Mouse (Mus musculus) cerebellum, postnatal 14 days (tissue): ENCODE data around the gene Zfp57.
"Not testable (repeated sequence)": the region's sequence is repeated elsewhere in the genome, so short reads cannot be mapped to it uniquely, and the experiment has no call there.

Experiments used
- DNase-seq, 2 experiments: peaks; one replicate each; pipeline ENCODE4 v3.0.0; 2021; ENCODE audit warnings: mixed read lengths in 2 of 2

The Zfp57 gene

DNA sequence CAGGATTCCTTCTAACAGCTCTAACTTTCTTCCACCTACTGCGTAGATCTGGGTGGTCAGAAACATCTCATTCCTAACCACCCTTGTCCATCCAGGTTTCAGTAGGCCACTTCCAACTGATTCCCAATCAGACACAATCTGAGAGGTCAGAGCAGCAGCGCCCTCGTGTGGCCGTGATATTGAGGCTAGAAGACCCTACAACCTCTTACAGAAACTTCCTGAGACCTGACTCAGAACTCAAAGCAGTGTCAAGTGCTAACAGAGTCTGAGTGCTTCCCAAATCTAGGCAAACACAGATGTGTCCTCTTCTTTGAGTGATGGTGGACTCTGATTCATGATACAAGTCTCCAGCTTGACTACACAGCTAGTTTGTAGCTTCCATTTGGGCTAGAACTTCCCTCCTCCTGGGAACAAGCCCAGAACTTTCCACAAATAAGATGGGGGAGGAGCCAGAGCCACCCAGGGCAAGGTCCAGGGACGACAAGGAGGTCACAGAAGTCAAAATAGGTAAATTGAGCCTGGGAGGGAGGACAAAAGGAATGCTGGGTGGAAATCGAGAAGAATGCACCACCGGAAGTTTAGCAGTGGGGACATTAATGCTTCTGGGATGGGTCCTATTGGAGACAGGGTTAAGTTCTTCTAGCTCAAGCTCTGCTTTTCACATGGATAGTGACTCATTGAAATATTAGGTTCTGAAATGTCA, 3.8 kb upstream of the Zfp57 start:
- peak; percentile 88 to 96 for DNase-seq

- DNase-seq = no peak
These were observed 2.5 kb upstream of the Zfp57 start for GRCm38 (mm10) chr17:36998477-36998876.

DNA sequence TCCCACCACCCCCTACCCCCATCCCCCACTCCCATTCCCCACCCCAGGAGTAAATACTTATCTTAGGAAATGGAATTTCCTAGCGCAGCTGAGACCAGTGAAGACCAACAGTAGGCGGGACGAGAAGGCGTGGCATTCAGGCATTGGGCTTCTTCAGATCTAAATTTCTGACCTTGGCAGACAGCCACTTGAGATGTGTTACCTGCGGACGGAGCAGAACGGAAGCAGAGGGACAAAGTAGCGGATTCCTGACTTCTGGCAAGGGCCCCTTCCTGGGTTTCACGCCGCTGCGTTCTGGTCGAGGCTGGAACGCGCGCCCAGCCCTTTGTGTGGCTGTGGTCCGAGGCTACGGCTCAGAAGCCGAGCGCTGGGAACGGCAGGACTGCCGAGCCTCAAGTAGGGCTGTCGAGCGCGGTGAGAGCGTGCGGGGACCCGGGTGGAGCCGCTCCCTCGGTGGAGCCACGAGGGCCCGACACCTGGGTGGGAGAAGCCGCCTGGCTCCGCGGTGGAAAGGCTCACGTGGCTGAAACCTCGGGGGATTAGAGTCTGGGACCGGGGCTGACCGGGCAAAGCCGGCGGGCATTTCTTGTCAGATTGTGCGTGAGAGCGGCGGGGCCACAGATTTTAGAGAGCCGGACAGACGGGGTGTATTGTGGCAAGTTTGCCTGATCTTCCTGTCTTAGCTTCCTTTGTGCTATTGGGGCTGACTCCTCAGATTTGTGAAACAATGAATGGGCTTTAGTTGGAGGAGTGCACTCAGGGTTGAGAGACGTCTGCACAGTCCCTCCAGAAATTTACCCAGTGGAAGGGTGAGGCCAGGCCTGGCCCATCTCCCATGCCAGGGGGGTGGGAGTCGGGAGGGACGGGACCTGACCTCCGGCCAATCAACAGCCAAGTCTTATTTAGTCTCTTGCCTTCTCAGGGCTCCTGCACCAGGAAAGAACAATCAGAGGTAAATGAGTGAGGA, 1.7 kb downstream of the Zfp57 start:
- peak; percentile 81 to 83 for DNase-seq

DNA sequence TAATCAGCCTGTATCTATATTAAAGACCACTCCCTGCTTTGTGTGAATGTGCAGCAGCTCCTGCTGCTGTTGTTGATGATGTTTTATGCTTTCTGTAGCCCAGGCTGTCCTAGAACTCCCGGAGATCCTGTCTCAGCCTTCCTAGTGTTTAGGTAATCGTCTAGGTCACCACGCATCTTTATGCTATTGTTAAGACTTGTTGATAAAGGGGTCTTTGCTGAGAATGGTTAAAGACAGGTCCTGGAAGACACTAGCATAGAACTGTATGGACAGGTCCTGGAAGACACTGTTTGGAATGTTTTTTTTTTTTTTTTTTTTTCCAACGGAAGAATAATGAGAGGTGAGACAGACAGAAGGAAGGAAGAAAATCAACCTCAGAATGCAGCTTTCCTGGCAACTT, 2.4 kb downstream of the Zfp57 start:
- DNase-seq = no peak

DNA sequence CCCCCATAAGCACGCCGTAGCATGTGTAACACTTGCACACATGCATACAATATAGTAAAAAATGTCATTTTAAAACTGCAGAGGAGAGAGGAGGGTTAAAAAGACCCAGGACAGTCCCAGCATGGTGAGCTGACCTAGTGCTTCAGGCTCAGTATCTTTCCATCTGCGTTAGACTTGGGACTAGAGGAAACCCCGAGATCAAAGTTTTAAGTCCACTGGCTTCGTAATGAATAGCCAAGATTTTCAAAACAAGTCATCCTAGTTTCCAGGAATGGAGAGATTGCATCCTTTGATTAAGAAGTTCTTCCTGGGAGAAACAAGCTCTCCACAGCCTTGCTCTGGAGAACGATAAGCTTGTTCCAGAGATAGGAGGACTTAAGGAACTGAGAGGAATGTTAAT, 7.2 kb downstream of the Zfp57 start:
- no peak for DNase-seq

DNA sequence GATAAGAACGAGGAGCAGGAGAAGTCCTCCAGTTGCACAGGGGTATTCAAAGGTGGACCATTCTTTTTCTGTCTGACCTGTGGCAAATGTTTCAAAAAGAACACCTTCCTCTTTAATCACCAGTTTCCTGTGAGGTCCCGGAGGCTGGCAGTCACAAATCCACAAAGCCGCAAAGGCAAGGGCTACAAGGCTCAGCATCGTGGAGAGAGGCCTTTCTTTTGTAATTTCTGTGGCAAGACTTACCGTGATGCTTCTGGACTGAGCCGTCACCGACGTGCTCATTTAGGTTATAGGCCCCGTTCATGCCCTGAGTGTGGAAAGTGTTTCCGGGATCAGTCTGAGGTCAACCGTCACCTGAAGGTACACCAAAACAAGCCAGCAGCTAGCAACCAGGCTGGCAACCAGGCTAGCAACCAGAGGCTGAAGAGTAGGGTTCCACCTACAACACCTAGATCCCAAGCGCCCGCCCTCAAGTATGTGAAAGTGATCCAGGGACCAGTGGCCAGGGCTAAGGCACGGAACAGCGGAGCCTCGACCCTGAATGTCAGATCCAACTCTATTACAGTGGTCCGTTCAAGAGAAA, 8.6 kb downstream of the Zfp57 start:
- DNase-seq = no peak

DNA sequence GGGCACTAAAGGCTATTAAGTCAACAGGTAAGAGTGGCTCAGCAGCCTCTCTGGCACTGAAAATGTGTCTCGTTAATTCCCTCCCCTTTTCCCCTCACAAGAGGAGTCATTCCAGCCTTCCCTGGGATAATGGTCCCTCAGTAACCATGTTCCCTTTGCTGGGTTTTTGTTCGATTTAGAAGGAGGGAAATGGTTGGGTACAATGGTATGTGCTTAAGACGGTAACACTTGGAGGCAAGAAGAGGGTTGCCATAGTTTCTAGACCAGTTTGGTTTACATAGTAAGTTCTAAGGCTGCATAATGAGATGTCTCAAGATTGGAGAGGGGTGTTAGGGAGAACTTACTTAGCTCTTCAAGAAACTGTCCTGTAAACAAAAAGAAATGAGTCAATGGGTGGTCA, 10.8 kb downstream of the Zfp57 start:
- DNase-seq = no peak

DNA sequence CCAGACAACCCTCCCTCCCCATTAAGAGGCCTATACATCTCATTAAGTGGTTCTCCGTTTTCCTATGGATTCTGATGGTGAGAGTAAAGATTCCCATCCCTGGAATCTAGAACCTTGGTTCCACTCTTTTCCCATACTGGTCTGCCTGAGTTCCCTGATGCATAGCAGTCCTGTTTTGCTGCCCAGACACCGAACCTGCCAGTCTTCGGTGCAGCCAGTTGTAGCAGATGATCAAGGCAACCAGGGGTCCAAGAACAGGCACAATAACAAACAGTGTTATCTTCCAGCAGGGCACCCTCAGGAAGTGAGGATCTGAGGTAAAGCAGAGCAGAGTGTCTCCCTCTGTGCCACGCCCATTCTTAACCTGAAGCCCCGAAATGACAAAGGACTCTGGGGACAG, 11.2 kb downstream of the Zfp57 start:
- DNase-seq = no peak

DNA sequence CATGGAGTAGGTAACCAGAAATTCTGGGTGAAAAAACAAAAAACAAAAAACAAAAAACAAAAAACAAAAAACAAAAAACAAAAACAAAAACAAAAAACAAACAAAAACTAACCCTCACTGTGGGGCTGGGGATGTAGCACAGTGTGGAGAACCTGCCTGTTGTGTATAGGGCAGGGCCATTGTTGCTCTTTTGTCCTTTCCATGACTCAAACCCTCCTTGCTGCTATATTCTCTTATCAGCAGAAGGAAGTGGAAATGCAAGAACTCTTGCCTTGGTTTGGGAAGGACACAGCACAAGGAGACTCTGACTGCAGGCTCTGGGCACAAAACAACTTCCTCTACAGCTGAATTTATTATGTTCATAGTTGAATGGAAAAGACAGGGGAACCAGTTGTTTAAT, 15.4 kb downstream of the Zfp57 start:
- no peak for DNase-seq

- DNase-seq = no peak
These were observed 17.4 kb downstream of the Zfp57 start for GRCm38 (mm10) chr17:37018328-37018727.

DNA sequence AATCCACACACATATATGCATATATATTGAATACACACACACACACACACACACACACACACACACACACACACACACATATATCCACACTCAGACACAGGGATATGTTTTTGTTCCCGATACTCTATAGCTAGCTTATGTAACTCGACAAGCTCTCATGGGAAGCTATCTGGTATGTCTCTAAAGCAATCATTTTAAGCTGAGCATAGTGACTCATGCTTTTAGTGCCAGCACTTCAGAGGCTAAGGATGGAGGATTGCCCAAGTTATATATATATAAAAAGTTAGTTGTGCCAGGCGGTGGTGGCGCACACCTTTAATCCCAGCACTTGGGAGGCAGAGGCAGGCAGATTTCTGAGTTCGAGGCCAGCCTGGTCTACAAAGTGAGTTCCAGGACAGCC, 18.3 kb downstream of the Zfp57 start:
- not testable (repeated sequence) for DNase-seq

DNA sequence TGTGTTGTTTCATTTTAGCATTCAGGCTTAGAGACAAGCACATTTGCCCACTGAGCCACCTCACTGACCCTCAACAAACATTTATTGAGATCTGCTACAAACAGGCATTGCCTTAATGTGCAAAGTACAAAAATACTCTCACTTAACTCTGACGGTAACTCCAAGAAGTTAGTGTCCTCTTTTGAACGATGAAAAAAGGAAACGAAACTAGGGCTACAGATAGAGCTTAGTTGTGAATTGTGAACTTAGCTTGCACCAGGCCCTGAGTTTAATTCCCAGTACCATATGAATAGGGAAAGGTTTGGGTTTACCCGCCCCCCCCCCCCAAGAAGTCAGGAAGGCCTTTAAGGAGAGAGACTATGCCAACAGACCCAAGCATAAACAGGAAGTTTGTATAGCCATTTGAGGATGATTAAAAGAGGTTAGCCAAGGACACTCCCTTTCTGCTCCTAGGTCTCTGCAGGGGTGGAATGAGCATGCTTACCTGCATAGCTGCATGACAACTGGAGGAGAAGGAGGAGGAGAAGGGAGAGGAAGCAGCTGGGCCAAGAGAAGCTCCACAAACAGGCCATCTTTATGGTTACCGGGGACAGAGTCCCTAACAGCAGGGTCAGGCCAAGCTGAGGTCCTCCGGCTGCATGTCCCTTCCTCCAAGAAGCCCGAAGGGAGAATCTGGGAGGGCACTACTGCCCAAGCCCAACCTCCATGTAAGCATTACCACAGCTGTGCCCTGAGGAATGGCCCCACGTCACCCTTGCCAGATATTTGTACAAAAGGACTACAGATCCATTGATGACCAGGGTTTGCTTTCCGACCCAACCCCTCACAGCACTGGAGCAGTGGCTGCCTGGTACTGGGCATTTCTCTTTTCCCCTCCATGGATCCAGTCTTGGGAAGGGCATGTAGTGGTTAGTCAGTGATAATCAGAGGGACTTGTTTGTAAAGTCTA, 21.9 kb downstream of the Zfp57 start, which contains the start of gene Mog:
TSS of gene Mog (minus strand) at position 771 of the 949 bp plus-strand sequence.
- DNase-seq = no peak

- no peak for DNase-seq
These were observed 25.5 kb downstream of the Zfp57 start for GRCm38 (mm10) chr17:37026425-37026824.

DNA sequence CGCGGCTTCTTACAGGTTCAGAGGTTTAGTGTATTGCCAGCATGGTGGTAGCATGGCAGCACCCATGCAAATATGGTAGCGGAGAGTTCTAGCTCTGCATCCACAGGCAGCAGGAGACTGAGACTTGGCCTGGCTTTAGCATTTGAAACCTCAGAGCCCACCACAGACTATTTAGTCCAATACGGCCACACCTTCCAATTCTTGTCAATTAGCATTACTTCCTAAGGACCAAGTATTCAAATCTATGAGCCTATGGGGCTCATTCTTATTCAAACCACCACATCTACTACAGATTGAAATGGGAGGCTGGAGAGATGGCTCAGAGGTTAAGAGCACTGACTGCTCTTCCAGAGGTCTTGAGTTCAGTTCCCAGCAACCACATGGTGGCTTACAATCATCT, 26.5 kb downstream of the Zfp57 start:
- no peak for DNase-seq

DNA sequence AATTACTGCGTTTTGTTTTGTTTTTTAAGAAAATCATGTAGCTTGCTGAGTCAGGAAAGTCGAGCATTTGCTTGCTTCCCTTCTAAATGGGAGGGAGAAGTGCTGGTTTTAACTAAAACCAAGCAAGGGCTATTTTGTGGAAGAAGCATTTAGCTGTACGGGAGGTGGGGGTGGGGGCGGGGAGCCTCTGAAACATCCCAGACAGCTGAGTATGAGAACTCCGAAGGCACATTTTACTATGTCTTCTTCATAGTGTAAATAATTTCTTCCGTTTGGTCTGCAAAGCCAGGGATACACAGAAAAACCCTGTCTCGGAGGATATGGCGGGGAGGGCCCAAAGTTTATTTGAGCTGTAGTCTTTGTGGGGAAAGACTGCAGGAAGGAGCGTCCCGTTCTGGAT, 27.2 kb downstream of the Zfp57 start:
- DNase-seq = peak in 1 of 2 experiments; percentile 19

DNA sequence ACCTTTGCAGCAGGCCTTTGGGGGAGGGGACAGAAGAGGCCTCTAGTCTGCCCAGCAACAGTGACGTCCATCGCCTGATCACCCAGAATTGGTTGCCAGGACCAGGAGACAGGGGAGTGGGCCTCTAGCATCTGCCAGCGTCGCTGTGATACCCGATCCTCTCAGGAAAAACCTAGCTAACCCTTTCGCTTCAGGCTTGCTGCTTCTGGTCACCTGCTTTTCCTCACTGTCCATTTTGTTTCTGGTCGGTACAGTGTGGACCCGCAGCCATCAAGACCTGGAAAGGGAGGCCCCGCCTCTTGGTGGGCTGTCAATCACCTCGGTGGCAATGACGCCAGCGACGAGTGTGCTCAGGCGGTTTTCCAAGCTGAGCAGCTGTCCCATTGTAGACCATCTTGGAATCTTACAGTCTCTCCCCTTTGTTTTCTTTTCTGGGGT, 27.7 kb downstream of the Zfp57 start:
- peak; percentile 96 to 98 for DNase-seq

- no peak for DNase-seq
These were observed 28.2 kb downstream of the Zfp57 start for GRCm38 (mm10) chr17:37029162-37029561.

DNA sequence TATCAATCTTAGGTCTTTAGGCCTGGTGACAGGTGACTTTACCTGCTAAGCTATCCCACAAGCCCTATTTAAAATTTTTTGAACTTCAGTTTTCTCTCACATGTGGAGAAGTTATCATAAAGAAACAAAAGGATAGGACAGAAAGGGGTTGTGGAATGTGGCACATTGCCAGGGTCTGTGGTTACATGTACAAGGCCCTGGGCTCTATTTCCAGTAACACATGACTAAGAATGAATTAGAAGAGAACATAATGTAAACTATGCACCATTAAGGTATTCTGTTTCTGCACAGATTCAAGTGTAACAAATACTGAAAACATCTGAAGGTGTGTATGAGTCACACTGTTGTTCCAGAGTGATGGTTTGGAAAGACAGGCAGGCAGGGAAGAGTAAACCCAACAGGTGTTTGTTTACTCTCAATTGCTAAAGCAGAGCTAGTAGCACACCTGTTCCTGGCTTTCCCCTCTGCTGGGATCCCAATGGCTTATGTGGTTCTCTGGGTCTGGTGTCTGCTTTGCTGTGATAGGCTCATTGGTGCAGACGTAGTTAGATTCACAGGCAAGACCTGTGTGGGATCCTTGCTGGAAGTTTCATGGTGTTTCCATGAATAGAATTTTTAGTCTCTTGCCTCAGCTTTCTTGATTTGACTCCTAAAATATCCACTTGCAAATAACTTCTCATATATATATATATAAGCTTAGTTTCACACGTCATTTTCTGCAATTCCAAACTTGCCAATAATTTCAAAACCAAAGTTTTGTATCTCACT, 38.3 kb downstream of the Zfp57 start:
- DNase-seq = no peak

DNA sequence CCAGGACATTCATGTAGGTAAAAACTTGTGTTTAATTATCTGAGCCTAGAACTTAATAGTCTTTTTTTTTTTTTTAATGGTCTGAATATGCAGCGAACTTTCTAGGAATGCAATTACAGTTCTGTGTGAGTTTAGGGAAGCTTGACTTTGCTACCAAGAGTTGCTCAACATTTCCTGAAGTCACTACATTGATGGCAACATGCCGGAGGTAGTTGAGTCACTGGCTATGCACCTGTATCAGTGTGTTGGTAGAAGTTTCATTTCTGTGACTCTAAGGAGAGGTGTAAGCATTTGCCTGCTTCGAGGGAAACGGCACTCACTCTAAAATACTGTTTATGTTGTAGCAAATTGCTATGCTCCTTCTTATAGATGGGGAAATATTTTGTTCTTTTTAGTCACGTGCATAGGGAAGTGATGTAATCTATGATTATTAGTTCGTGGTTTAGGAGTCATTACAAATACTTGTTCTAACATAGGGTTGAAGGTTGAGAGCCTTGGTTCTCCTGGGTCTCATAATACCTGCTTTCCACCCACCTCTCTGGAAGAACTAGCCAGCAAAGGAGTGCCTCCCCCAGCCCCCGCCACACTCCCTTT, 43.8 kb downstream of the Zfp57 start:
- DNase-seq = no peak

GRCm38 (mm10) chr17:37045611-37046311, 44.8 kb downstream of the Zfp57 start, which contains the start of gene Gabbr1:
Gene Gabbr1, plus strand, starts transcription at chr17:37045966.
- peak; percentile 91 to 92 for DNase-seq
